Mouse (Mus musculus): ENCODE measurements around the gene Clec2i.

- TF ChIP-seq CTCF (IDR thresholded peaks at IDR 0.05; ENCODE audit: low read depth, low read length) (no peak), POLR2A (IDR thresholded peaks at IDR 0.05; ENCODE audit: insufficient read depth, low read length) (no peak), EP300 (IDR thresholded peaks at IDR 0.05; ENCODE audit: insufficient read depth, low read depth, low read length) (no peak)
These were observed 26.3 kb downstream of the Clec2i start for GRCm38 (mm10) chr6:128913598-128914254.
